Mouse (Mus musculus) lung, embryonic 16.5 days (tissue): ENCODE data around the gene Eif2ak1. TPM values are rescaled to one million over a fixed set of nuclear protein-coding genes. Genes with fewer than 3 reads are reported as not detected.

Source experiments
- ATAC-seq: fragments of 200-750 bp; cut with Nextera tagmentation; 2 replicates; pipeline ENCODE4 v1.8.0; 2017; ENCODE audit warnings: low read depth, mild to moderate bottlenecking, moderate library complexity
- H3K27ac ChIP-seq: fragments of 300-500 bp; sonication (generic); 2 replicates; pipeline ENCODE4 v1.5.1; 2014; ENCODE audit warnings: mild to moderate bottlenecking, control low read depth, low read length
- H3K27me3 ChIP-seq: fragments of 300-500 bp; sonication (generic); 2 replicates; pipeline ENCODE4 v1.6.1; 2014; ENCODE audit warnings: low read depth, low read length, mixed read lengths; ENCODE audit not compliant: control insufficient read depth, insufficient read depth
- H3K36me3 ChIP-seq: fragments of 300-500 bp; sonication (generic); 2 replicates; pipeline ENCODE4 v1.6.1; 2014; ENCODE audit warnings: low read length; ENCODE audit not compliant: control insufficient read depth, insufficient read depth
- H3K4me1 ChIP-seq: fragments of 300-500 bp; sonication (generic); replicated peaks from 2 replicates; pipeline ENCODE4 v1.6.1; 2014; ENCODE audit warnings: low read length, mixed read lengths; ENCODE audit not compliant: control insufficient read depth, insufficient read depth
- H3K4me2 ChIP-seq: fragments of 300-500 bp; sonication (generic); 2 replicates; pipeline ENCODE4 v1.6.1; 2014; ENCODE audit warnings: low read depth, low read length, control low read depth
- H3K4me3 ChIP-seq: fragments of 300-500 bp; sonication (generic); 2 replicates; pipeline ENCODE4 v1.5.1; 2014; ENCODE audit warnings: mild to moderate bottlenecking, low read length, control low read depth
- H3K9ac ChIP-seq: fragments of 300-500 bp; sonication (generic); 2 replicates; pipeline ENCODE4 v1.6.1; 2014; ENCODE audit warnings: low read length, control low read depth
- H3K9me3 ChIP-seq: fragments of 300-500 bp; sonication (generic); 2 replicates; pipeline ENCODE4 v1.6.1; 2016; ENCODE audit warnings: low read length; ENCODE audit not compliant: control insufficient read depth
- WGBS: fragments of 180-500 bp; shearing (Covaris S2); extraction: QIAGEN DNeasy Blood & Tissue Kit; methylation state at CpG from one replicate; pipeline ENCODE4 v1.1.7; 2014; 5-methylcytosine and 5-hydroxymethylcytosine counted together
- polyA plus RNA-seq: library from polyadenylated mRNA; unstranded; fragments of >200 nt; fragmentation: Nextera tagmentation; extraction: Ambion mirVana; gene quantifications from 2 replicates; pipeline ENCODE4 v1.2.1, GENCODE M21; 2015

Gene Eif2ak1
- polyA plus RNA-seq, 1 experiment from 2014 or later = 35.5 TPM

GRCm38 (mm10) chr5:143817931-143818311 is 333 bp downstream of the Eif2ak1 start:
- Histone ChIP-seq H3K36me3 (no peaks in the 10 kb centered on the region), H3K4me2 (peak overlapping the region; percentile 93), H3K9ac (peak overlapping the region; percentile 89), H3K4me3 (peak overlapping the region; percentile 96), H3K9me3 (no peaks in the 10 kb centered on the region), H3K4me1 (peaks cover 10% of the 10 kb centered on the region), H3K27ac (peak overlapping the region; percentile 39), H3K27me3 (no peaks in the 10 kb centered on the region)
- peak; percentile 65 for ATAC-seq
- under 1% methylated on average over 32 of the region's 32 CpGs for WGBS

DNA sequence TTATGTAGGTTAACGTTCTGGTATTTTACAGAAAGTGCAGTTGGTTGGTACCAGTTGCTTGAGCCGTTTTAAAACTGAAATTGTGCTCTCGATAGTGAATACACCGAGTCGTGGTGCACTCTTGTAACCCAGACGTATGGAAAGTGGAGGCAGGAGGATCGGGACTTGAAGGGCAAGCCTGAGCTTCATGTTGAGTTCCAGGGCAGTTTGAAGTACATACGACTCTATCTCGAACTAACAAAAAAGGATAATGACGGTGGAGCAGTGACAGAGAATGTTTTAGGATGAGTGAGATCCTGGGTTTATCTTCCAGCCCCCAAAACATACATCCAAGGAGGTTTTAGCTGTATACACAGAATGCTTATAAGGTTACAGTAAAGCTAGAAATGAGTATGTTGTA is 873 bp downstream of the Eif2ak1 start:
- Histone ChIP-seq H3K27me3 (no peaks in the 10 kb centered on the region), H3K4me3 (peak overlapping the region; percentile 96), H3K9ac (peak overlapping the region; percentile 89), H3K36me3 (no peaks in the 10 kb centered on the region), H3K27ac (no peak overlapping the region), H3K4me2 (peak overlapping the region; percentile 93), H3K9me3 (no peaks in the 10 kb centered on the region), H3K4me1 (peaks cover 10% of the 10 kb centered on the region)
- WGBS = 5% methylated on average over 10 of the region's 10 CpGs
- no peak for ATAC-seq

GRCm38 (mm10) chr5:143818949-143819348 is 1.4 kb downstream of the Eif2ak1 start:
- no peak overlapping the region for H3K9ac ChIP-seq
- H3K36me3 ChIP-seq = no peaks in the 10 kb centered on the region
- peak overlapping the region; percentile 93 for H3K4me2 ChIP-seq
- 45% methylated on average over 13 of the region's 13 CpGs for WGBS
- H3K9me3 ChIP-seq = no peaks in the 10 kb centered on the region
- H3K27ac ChIP-seq = no peak overlapping the region
- no peaks in the 10 kb centered on the region for H3K27me3 ChIP-seq
- ATAC-seq = no peak
- peak overlapping the region; percentile 96; the same call in 1 of the 2 replicates for H3K4me3 ChIP-seq
- H3K4me1 ChIP-seq = peaks cover 10% of the 10 kb centered on the region

DNA sequence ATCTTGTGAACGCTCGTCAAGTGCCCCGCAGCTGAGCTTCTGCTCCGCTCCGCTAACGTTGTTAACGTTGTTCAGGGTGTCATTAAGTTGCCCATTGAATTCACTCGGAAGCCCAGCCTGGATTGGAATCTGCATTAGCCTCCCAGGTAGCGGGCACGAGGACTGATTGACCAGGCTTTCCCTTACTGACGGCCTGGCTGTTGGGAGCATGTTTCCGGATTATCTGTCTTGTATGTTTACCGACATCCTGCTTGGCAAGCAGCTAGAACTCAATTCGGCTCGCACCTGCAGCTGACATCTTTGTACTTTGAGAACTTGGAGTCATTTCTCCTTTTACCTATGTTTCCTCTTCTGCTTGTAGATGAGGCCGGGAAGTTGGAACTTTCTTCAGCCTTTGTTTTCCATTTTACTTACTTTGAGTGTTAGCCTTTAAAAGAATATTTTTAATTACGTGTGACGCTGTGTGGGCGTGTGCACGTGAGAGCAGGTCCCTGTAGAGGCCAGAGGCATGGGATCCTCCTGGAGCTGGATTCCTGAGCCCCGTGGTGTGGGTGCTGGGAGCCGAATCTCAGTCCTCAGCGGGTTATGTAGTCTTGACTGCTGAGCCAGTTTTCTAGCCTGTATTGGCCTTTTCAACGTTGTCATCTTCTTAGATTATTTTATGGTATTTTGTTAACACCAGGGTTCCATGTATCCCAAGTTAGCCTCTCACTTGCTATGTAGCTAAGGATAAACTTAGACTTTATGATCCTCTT is 2.5 kb downstream of the Eif2ak1 start:
- Histone ChIP-seq H3K9ac (no peak overlapping the region), H3K4me3 (no peak overlapping the region), H3K9me3 (no peaks in the 10 kb centered on the region), H3K27me3 (no peaks in the 10 kb centered on the region), H3K4me1 (peaks cover 10% of the 10 kb centered on the region), H3K27ac (no peak overlapping the region), H3K4me2 (no peak overlapping the region), H3K36me3 (no peaks in the 10 kb centered on the region)
- ATAC-seq = no peak
- WGBS = 81% methylated on average over 24 of the region's 24 CpGs

- H3K27ac ChIP-seq = no peak overlapping the region
- H3K4me2 ChIP-seq = no peak overlapping the region
- 89% methylated on average over 5 of the region's 5 CpGs for WGBS
- no peak overlapping the region for H3K4me3 ChIP-seq
- no peaks in the 10 kb centered on the region for H3K9me3 ChIP-seq
- no peak for ATAC-seq
- no peaks in the 10 kb centered on the region for H3K36me3 ChIP-seq
- no peak overlapping the region for H3K9ac ChIP-seq
- H3K27me3 ChIP-seq = no peaks in the 10 kb centered on the region
- peaks cover 10% of the 10 kb centered on the region for H3K4me1 ChIP-seq
These were observed 3.2 kb downstream of the Eif2ak1 start for GRCm38 (mm10) chr5:143820820-143821219.

DNA sequence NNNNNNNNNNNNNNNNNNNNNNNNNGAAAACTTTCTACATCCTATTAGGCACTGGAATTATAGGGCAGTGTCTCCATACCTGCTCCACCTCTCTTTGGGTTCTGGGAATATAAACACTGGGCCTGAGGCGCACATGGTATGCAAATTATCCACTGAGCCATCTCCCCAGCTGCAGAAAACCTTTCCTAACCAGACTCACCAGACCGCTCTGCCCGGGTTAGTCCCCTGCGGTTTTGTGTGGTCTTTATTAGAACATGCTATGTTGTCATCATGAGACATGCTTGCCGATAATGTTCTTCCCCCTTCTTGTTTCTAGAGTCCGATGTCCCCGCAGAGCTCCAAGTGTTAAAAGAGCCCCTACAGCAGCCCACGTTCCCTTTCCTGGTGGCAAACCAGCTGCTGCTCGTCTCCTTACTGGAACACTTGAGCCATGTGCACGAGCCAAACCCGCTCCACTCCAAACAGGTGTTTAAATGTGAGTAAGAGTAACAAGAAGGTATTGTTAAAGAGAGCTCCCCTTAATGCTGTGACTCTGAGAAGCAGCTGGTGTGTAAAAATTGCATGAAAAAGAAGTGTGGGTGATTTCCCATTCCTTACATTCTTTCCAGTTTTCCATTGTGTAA is 54.1 kb downstream of the Eif2ak1 start:
- WGBS = 72% methylated on average over 11 of the region's 11 CpGs
- H3K4me3 ChIP-seq = no peak overlapping the region
- H3K9me3 ChIP-seq = no peaks in the 10 kb centered on the region
- H3K4me2 ChIP-seq = no peak overlapping the region
- no peak for ATAC-seq
- peaks cover 10% of the 10 kb centered on the region for H3K36me3 ChIP-seq
- H3K4me1 ChIP-seq = no peaks in the 10 kb centered on the region
- no peak overlapping the region for H3K27ac ChIP-seq
- no peaks in the 10 kb centered on the region for H3K27me3 ChIP-seq
- H3K9ac ChIP-seq = no peak overlapping the region

DNA sequence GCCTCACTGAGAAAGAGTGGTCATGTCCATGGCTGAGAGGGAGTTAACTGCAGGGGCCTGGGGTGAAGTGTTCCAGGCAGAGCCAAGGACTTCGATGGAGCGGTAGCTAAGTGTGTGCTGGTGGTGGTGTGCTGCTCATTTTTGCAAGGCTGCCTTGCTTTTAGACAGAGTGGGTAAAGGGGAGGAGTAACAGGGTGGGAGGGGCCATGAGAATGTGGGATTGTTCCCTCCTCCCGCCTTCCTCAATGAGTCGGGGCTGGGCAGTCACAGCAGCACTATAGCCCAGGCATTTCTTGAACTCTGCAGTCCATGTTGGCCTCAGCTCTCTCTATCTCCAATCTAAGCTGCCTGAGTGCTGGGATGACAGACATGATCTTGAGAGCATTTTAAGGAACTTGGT is 57.0 kb downstream of the Eif2ak1 start:
- ATAC-seq = peak; percentile 28; the same call in 1 of the 2 replicates
- no peaks in the 10 kb centered on the region for H3K4me1 ChIP-seq
- no peak overlapping the region for H3K27ac ChIP-seq
- 49% methylated on average over 4 of the region's 4 CpGs for WGBS
- no peaks in the 10 kb centered on the region for H3K9me3 ChIP-seq
- H3K27me3 ChIP-seq = no peaks in the 10 kb centered on the region
- no peak overlapping the region for H3K4me2 ChIP-seq
- no peak overlapping the region for H3K9ac ChIP-seq
- no peak overlapping the region for H3K4me3 ChIP-seq
- H3K36me3 ChIP-seq = peaks cover 16% of the 10 kb centered on the region

DNA sequence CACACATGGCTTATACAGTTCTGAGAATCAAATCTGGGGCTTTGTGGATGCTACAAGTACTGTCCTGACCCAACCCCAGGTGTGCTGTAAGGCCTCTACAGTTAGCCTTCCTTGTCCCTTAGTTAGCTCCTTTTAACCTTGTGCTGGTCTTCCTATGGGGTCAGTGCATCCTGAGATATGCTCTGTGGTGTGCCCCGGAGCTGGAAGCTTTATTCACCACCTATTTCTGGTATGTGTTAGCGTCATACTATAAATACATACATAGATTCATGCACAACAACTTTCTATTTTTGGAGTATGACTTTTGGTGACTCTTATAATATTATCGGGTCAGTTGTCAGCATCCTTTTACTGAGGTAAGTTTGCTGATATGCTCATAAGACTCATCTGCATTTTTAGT is 67.7 kb downstream of the Eif2ak1 start:
- Histone ChIP-seq H3K9me3 (peaks cover 4% of the 10 kb centered on the region; the same call in 1 of the 2 replicates), H3K4me2 (no peak overlapping the region), H3K9ac (no peak overlapping the region), H3K27ac (no peak overlapping the region), H3K36me3 (peaks cover 51% of the 10 kb centered on the region), H3K4me3 (no peak overlapping the region), H3K4me1 (no peaks in the 10 kb centered on the region), H3K27me3 (no peaks in the 10 kb centered on the region)
- 98% methylated on average over 3 of the region's 3 CpGs for WGBS
- no peak for ATAC-seq

DNA sequence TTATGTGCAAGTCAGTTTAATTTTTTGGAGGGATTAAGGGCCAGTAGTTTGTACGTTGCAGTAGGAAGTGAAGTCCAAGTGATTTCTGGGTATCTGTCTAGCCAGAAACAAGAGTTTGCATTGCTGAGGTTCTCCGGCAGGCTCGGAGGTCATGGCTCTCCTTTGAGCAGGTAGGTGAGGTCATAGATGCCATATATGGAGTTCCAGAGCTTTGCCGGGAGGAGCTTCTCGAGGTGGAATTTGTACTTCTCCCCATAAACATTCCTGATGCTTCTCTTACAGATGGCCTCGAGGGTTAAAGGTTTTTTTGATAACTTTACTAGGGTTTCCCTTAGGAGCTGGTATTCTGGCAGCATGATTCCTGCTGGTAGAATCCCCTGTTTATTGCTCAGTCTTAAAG is 73.2 kb downstream of the Eif2ak1 start:
- H3K36me3 ChIP-seq = peaks cover 24% of the 10 kb centered on the region
- H3K27me3 ChIP-seq = no peaks in the 10 kb centered on the region
- no peak for ATAC-seq
- peaks cover 3% of the 10 kb centered on the region; the same call in 1 of the 2 replicates for H3K9me3 ChIP-seq
- H3K4me3 ChIP-seq = no peak overlapping the region
- H3K4me1 ChIP-seq = no peaks in the 10 kb centered on the region
- H3K9ac ChIP-seq = no peak overlapping the region
- H3K27ac ChIP-seq = no peak overlapping the region
- no peak overlapping the region for H3K4me2 ChIP-seq
- 69% methylated on average over 6 of the region's 6 CpGs for WGBS
